Mouse (Mus musculus) heart, adult 2 months (tissue): ENCODE results near the gene Gm20388. TPM values are rescaled to one million over a fixed set of nuclear protein-coding genes. Genes with fewer than 3 reads are reported as not detected.

Source experiments
- DNase-seq, 2 experiments: peaks; one replicate each; pipeline ENCODE4 v3.0.0; 2021
- H3K27ac ChIP-seq: fragments of 200-600 bp; 2 replicates; pipeline ENCODE4 v1.8.1; 2022
- H3K27me3 ChIP-seq: fragments of 200-500 bp; 2 replicates; pipeline ENCODE4 v1.6.1; 2012; ENCODE audit warnings: mild to moderate bottlenecking, low read length, inconsistent platforms, mixed read lengths; ENCODE audit not compliant: control insufficient read depth, insufficient read depth
- H3K36me3 ChIP-seq: fragments of 200-500 bp; 2 replicates; pipeline ENCODE4 v1.6.1; 2012; ENCODE audit warnings: low read length, inconsistent platforms; ENCODE audit not compliant: control insufficient read depth, insufficient read depth
- H3K4me1 ChIP-seq: fragments of 200-500 bp; 2 replicates; pipeline ENCODE4 v1.6.1; 2011; ENCODE audit warnings: low read length; ENCODE audit not compliant: control insufficient read depth, insufficient read depth
- H3K4me3 ChIP-seq: fragments of 200-600 bp; 2 replicates; pipeline ENCODE4 v1.8.1; 2022
- H3K79me2 ChIP-seq: fragments of 200-500 bp; replicated peaks from 2 replicates; pipeline ENCODE4 v1.6.1; 2012; ENCODE audit warnings: mild to moderate bottlenecking, inconsistent platforms, low read length, moderate library complexity, mixed read lengths; ENCODE audit not compliant: control insufficient read depth, insufficient read depth
- H3K9ac ChIP-seq: fragments of 200-500 bp; 2 replicates; pipeline ENCODE4 v1.6.1; 2012; ENCODE audit warnings: low read depth, mild to moderate bottlenecking, control low read depth, inconsistent platforms, low read length, mixed read lengths
- CTCF ChIP-seq: fragments of 200-600 bp; IDR thresholded peaks from 2 replicates; pipeline ENCODE4 v1.8.1; 2022; ENCODE audit warnings: antibody characterized with exemption, mild to moderate bottlenecking, moderate library complexity
- EP300 ChIP-seq: fragments of 200-500 bp; IDR thresholded peaks from 2 replicates; pipeline ENCODE4 v1.6.1; 2011; ENCODE audit warnings: low read depth, low read length, control low read depth; ENCODE audit not compliant: insufficient read depth
- POLR2A ChIP-seq: fragments of 200-500 bp; IDR thresholded peaks from 2 replicates; pipeline ENCODE4 v1.6.1; 2011; ENCODE audit warnings: mild to moderate bottlenecking, low read depth, low read length, control low read depth; ENCODE audit not compliant: insufficient read depth
- WGBS: fragments of 180-500 bp; shearing (Covaris S2); methylation state at CpG from one replicate; pipeline ENCODE4 v1.1.7; 2018; 5-methylcytosine and 5-hydroxymethylcytosine counted together
- intact Hi-C: fragments of 180-260 bp; cut with DNase I; formaldehyde crosslinking; loops from one replicate; pipeline ENCODE4 v1.15.1; 2025
- polyA plus RNA-seq: library from polyadenylated mRNA; depleted of rRNA; stranded (reverse); fragments of >200 nt; gene quantifications from 2 replicates; pipeline ENCODE4 v1.2.3, GENCODE M21; 2012
- total RNA-seq, 2 experiments: library from RNA; stranded (reverse); gene quantifications; 2 replicates each; pipeline ENCODE4 v1.2.3; 2021

Gm20388 gene
- total and polyA plus RNA-seq, 3 experiments: 1.8 to 32.3 TPM; not detected in 1

- intact Hi-C loops: no loop called here
- Histone ChIP-seq H3K36me3 (no peaks in the 10 kb centered on the region), H3K27me3 (no peaks in the 10 kb centered on the region), H3K4me1 (no peaks in the 10 kb centered on the region), H3K79me2 (no peaks in the 10 kb centered on the region), H3K4me3 (no peak overlapping the region), H3K9ac (no peak overlapping the region), H3K27ac (no peak overlapping the region)
- WGBS: 48% methylated on average over 2 of the region's 2 CpGs
- DNase-seq: no peak
- no peak for TF ChIP-seq EP300
- no peak for TF ChIP-seq CTCF
- TF ChIP-seq POLR2A: no peak
Observed at GRCm38 (mm10) chr8:123882412-123882811, 3971.8 kb downstream of the Gm20388 start.

- no peaks in the 10 kb centered on the region for H3K36me3 ChIP-seq
- H3K79me2 ChIP-seq: no peaks in the 10 kb centered on the region
- TF ChIP-seq EP300 (no peak), CTCF (no peak), POLR2A (no peak)
- H3K9ac ChIP-seq: no peak overlapping the region
- H3K27me3 ChIP-seq: no peaks in the 10 kb centered on the region
- 63% methylated on average over 4 of the region's 4 CpGs for WGBS
- no peak overlapping the region for H3K27ac ChIP-seq
- intact Hi-C loops: no loop called here
- no peak overlapping the region for H3K4me3 ChIP-seq
- DNase-seq: peak in 1 of 2 experiments; percentile 32
- no peaks in the 10 kb centered on the region for H3K4me1 ChIP-seq
Observed at GRCm38 (mm10) chr8:123883094-123883493, 3972.5 kb downstream of the Gm20388 start.

GRCm38 (mm10) chr8:123884721-123885565, 3974.3 kb downstream of the Gm20388 start:
- intact Hi-C loops: no loop called here
- no peaks in the 10 kb centered on the region for H3K4me1 ChIP-seq
- 9% methylated on average over 14 of the region's 14 CpGs for WGBS
- no peaks in the 10 kb centered on the region for H3K27me3 ChIP-seq
- no peak for DNase-seq
- no peak overlapping the region for H3K9ac ChIP-seq
- H3K4me3 ChIP-seq: no peak overlapping the region
- H3K36me3 ChIP-seq: no peaks in the 10 kb centered on the region
- H3K27ac ChIP-seq: no peak overlapping the region
- H3K79me2 ChIP-seq: no peaks in the 10 kb centered on the region
- no peak for TF ChIP-seq CTCF
- no peak for TF ChIP-seq EP300
- TF ChIP-seq POLR2A: no peak

- no peaks in the 10 kb centered on the region for H3K36me3 ChIP-seq
- no peaks in the 10 kb centered on the region for H3K79me2 ChIP-seq
- intact Hi-C loops: no loop called here
- H3K27me3 ChIP-seq: peaks cover 4% of the 10 kb centered on the region
- H3K4me3 ChIP-seq: no peak overlapping the region
- TF ChIP-seq POLR2A (no peak), EP300 (no peak)
- no peak overlapping the region for H3K9ac ChIP-seq
- DNase-seq: no peak
- WGBS: 93% methylated on average over 4 of the region's 4 CpGs
- no peaks in the 10 kb centered on the region for H3K4me1 ChIP-seq
- no peak overlapping the region for H3K27ac ChIP-seq
Observed at GRCm38 (mm10) chr8:123887163-123887562, 3976.5 kb downstream of the Gm20388 start.

- 61% methylated on average over 2 of the region's 2 CpGs for WGBS
- Histone ChIP-seq H3K4me3 (no peak overlapping the region), H3K79me2 (no peaks in the 10 kb centered on the region), H3K4me1 (no peaks in the 10 kb centered on the region), H3K27ac (no peak overlapping the region), H3K36me3 (no peaks in the 10 kb centered on the region), H3K27me3 (peaks cover 7% of the 10 kb centered on the region), H3K9ac (no peak overlapping the region)
- intact Hi-C loops: no loop called here
- DNase-seq: no peak
- TF ChIP-seq EP300: no peak
- TF ChIP-seq POLR2A: no peak
- no peak for TF ChIP-seq CTCF
Observed at GRCm38 (mm10) chr8:123887956-123888355, 3977.3 kb downstream of the Gm20388 start.

GRCm38 (mm10) chr8:123889797-123890196, 3979.2 kb downstream of the Gm20388 start:
- H3K4me3 ChIP-seq: no peak overlapping the region
- H3K79me2 ChIP-seq: no peaks in the 10 kb centered on the region
- peaks cover 7% of the 10 kb centered on the region for H3K27me3 ChIP-seq
- no peaks in the 10 kb centered on the region for H3K36me3 ChIP-seq
- H3K4me1 ChIP-seq: no peaks in the 10 kb centered on the region
- WGBS: 57% methylated on average over 4 of the region's 4 CpGs
- no peak for DNase-seq
- H3K9ac ChIP-seq: no peak overlapping the region
- no peak overlapping the region for H3K27ac ChIP-seq
- TF ChIP-seq EP300 (no peak), POLR2A (no peak), CTCF (no peak)
- intact Hi-C loops: no loop called here
